Mouse (Mus musculus): ENCODE results near the gene Bst1. TPM values are rescaled to one million over a fixed set of nuclear protein-coding genes. Genes with fewer than 3 reads are reported as not detected.

Gene Bst1
- not detected for polyA plus RNA-seq (2017; shearing (Covaris generic))

DNA sequence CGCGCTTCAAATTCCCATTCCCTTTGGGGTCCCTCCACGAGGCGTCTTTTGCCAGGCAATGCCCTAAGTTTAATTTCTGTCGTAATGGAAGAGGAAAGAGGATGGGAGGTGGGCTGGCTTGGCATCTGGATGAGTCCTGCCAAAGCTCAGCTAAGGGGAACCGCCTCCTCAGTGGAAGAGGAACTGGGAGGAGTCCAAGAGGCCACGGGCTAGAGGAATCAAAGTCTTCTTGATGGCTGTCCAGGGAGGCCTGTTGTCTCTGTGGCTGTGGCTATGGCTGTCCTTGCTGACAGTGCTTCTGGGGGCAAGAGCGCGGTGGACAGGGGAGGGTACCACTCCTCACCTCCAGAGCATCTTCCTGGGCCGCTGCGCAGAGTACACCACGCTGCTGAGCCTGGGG lies at the start of gene Bst1:
TSS of gene Bst1 (plus strand) at position 191 of the 400 bp plus-strand sequence.

DNA sequence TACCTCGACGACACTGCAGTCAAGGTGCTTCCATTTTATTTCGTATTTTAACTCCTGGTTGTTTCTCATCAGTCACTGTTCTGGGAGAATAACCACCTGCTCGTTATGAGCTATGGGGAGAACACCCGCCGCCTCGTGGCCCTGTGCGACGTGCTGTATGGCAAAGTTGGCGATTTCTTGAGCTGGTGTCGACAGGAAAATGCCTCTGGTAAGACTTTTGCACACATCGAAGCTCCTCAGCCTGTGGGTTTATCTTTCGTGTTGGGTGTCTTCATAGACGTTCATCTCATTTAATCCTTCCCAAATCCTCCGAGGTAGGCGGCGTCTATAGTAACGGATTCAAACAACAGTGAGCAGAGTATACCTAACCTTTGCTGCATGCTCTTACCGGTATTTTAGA lies 2.9 kb downstream of the Bst1 start, which contains the start of gene Fbxl5:
TSS of gene Fbxl5 (minus strand) at position 101 of the 400 bp plus-strand sequence.

DNA sequence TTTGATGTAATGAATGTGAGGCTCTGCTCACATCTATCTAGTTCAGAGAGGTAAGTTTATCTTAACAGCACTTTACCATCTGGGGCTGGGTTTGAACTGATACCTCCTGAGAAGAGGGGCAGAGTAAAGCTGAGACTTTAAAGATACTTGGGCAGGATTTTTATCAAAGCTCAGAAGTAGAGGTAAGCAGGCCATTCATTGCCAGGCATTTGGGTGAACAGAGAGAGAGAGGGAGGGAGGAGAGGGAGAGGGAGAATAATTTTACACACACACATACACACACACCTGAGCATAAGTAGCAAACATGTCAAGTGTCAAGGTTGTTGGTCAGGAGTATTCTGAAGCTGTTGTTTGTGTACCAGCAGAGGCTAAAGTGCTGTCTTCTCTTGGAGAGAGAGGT lies 49.6 kb downstream of the Bst1 start, which contains the start of gene Cd38:
TSS of gene Cd38 (plus strand) at position 301 of the 400 bp plus-strand sequence.

Other genes starting within 250 kb of the Bst1 start
- 1.6 TPM for gene Cc2d2a, start 156.5 kb upstream of the Bst1 start, polyA plus RNA-seq (2017; shearing (Covaris generic))
- gene Fbxl5, start 2.8 kb downstream of the Bst1 start, polyA plus RNA-seq (2017; shearing (Covaris generic)): 74.2 TPM
- gene Cd38, start 49.7 kb downstream of the Bst1 start, polyA plus RNA-seq (2017; shearing (Covaris generic)): 39.4 TPM
- gene Gm7879, start 94.3 kb downstream of the Bst1 start, polyA plus RNA-seq (2017; shearing (Covaris generic)): 1.3 TPM
- gene Fgfbp1, start 162.9 kb downstream of the Bst1 start, polyA plus RNA-seq (2017; shearing (Covaris generic)): not detected

Measured in activated CD4-positive, CD25-positive, alpha-beta regulatory T cell, adult 9 weeks (primary cell).